Mouse (Mus musculus): ENCODE data around the gene Abhd2. TPM values are rescaled to one million over a fixed set of nuclear protein-coding genes. Genes with fewer than 3 reads are reported as not detected.

Gene Abhd2
- polyA plus RNA-seq, 1 experiment, result 37.4 TPM

DNA sequence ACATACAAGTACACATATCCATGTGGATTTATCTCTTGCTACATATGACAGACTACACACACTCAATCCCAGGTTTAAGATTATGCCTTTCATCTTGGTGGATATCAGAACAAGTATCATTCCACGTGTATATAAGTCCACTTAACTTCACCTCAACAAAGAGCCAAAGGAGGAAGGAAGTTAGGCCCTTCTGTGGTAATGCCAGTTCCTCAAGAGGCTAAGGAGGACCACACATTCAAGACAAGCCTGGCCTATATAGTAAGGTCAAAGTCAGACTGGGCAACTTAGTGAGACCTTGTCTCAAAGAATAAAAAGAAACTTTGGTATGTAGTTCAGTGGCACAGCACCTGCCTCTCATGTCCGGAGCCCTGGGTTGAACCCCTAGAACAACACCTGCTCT is 41.4 kb upstream of the Abhd2 start:
- Histone ChIP-seq H3K27ac (ENCODE audit: insufficient read depth, low read length) (no peak overlapping the region), H3K9me3 (replicated peaks; ENCODE audit: control insufficient read depth, insufficient read depth, low read length, poor library complexity, severe bottlenecking) (no peaks in the 10 kb centered on the region), H3K4me1 (ENCODE audit: control insufficient read depth, insufficient read depth, low read length) (peaks cover 5% of the 10 kb centered on the region), H3K36me3 (ENCODE audit: control insufficient read depth, insufficient read depth, low read length, poor library complexity, severe bottlenecking) (no peaks in the 10 kb centered on the region), H3K4me3 (ENCODE audit: low read depth, low read length) (no peak overlapping the region), H3K27me3 (ENCODE audit: control insufficient read depth, insufficient read depth, low read length, poor library complexity, severe bottlenecking) (no peaks in the 10 kb centered on the region), H3K9ac (ENCODE audit: low read depth, poor library complexity, severe bottlenecking) (no peak overlapping the region)
- TF ChIP-seq POLR2A (IDR thresholded peaks at IDR 0.05; ENCODE audit: insufficient read depth, low read length), result no peak
- no peak for TF ChIP-seq CTCF (IDR thresholded peaks at IDR 0.05; ENCODE audit: low read depth, low read length)
- TF ChIP-seq EP300 (IDR thresholded peaks at IDR 0.05; ENCODE audit: insufficient read depth, low read depth, low read length), result no peak

DNA sequence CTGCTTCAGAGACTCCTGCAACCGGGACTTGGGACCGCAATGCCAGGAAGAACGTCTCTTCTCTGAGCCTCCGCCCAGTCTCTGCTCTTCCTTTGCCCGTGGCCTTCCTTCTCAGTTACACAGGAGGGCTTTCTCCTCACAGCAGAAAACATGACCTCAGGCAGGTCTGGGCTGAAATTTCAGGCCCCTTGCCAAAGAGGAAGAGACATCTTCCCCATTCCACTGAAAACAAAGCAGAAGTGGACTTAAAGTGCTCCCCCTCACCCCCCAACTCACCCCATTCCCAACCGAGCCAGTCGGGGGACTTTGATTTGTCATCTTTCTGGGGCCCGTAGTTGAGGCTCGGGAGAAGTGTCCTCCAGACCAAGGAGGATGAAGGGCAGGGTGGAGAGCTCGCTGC is 41.0 kb upstream of the Abhd2 start:
- H3K27ac ChIP-seq (ENCODE audit: insufficient read depth, low read length), result no peak overlapping the region
- TF ChIP-seq CTCF (IDR thresholded peaks at IDR 0.05; ENCODE audit: low read depth, low read length) (no peak), POLR2A (IDR thresholded peaks at IDR 0.05; ENCODE audit: insufficient read depth, low read length) (no peak), EP300 (IDR thresholded peaks at IDR 0.05; ENCODE audit: insufficient read depth, low read depth, low read length) (no peak)

GRCm38 (mm10) chr7:79238741-79239140 is 34.3 kb upstream of the Abhd2 start:
- TF ChIP-seq CTCF (IDR thresholded peaks at IDR 0.05; ENCODE audit: low read depth, low read length) (no peak), POLR2A (IDR thresholded peaks at IDR 0.05; ENCODE audit: insufficient read depth, low read length) (no peak), EP300 (IDR thresholded peaks at IDR 0.05; ENCODE audit: insufficient read depth, low read depth, low read length) (no peak)
- Histone ChIP-seq H3K9ac (ENCODE audit: low read depth, poor library complexity, severe bottlenecking) (no peak overlapping the region), H3K27me3 (ENCODE audit: control insufficient read depth, insufficient read depth, low read length, poor library complexity, severe bottlenecking) (no peaks in the 10 kb centered on the region), H3K9me3 (replicated peaks; ENCODE audit: control insufficient read depth, insufficient read depth, low read length, poor library complexity, severe bottlenecking) (no peaks in the 10 kb centered on the region), H3K27ac (ENCODE audit: insufficient read depth, low read length) (no peak overlapping the region), H3K4me3 (ENCODE audit: low read depth, low read length) (no peak overlapping the region), H3K4me1 (ENCODE audit: control insufficient read depth, insufficient read depth, low read length) (peaks cover 6% of the 10 kb centered on the region), H3K36me3 (ENCODE audit: control insufficient read depth, insufficient read depth, low read length, poor library complexity, severe bottlenecking) (no peaks in the 10 kb centered on the region)

More for the DNA sequence above, 41.0 kb upstream of the Abhd2 start:
- Histone ChIP-seq H3K9me3 (replicated peaks; ENCODE audit: control insufficient read depth, insufficient read depth, low read length, poor library complexity, severe bottlenecking) (no peaks in the 10 kb centered on the region), H3K9ac (ENCODE audit: low read depth, poor library complexity, severe bottlenecking) (no peak overlapping the region), H3K4me3 (ENCODE audit: low read depth, low read length) (no peak overlapping the region), H3K36me3 (ENCODE audit: control insufficient read depth, insufficient read depth, low read length, poor library complexity, severe bottlenecking) (no peaks in the 10 kb centered on the region), H3K4me1 (ENCODE audit: control insufficient read depth, insufficient read depth, low read length) (peaks cover 3% of the 10 kb centered on the region), H3K27me3 (ENCODE audit: control insufficient read depth, insufficient read depth, low read length, poor library complexity, severe bottlenecking) (no peaks in the 10 kb centered on the region)

- H3K4me3 ChIP-seq (ENCODE audit: low read depth, low read length), result no peak overlapping the region
- no peak overlapping the region for H3K9ac ChIP-seq (ENCODE audit: low read depth, poor library complexity, severe bottlenecking)
- H3K27me3 ChIP-seq (ENCODE audit: control insufficient read depth, insufficient read depth, low read length, poor library complexity, severe bottlenecking), result no peaks in the 10 kb centered on the region
- H3K27ac ChIP-seq (ENCODE audit: insufficient read depth, low read length), result no peak overlapping the region
- TF ChIP-seq CTCF (IDR thresholded peaks at IDR 0.05; ENCODE audit: low read depth, low read length) (no peak), EP300 (IDR thresholded peaks at IDR 0.05; ENCODE audit: insufficient read depth, low read depth, low read length) (no peak), POLR2A (IDR thresholded peaks at IDR 0.05; ENCODE audit: insufficient read depth, low read length) (no peak)
- no peaks in the 10 kb centered on the region for H3K9me3 ChIP-seq (replicated peaks; ENCODE audit: control insufficient read depth, insufficient read depth, low read length, poor library complexity, severe bottlenecking)
- no peaks in the 10 kb centered on the region for H3K36me3 ChIP-seq (ENCODE audit: control insufficient read depth, insufficient read depth, low read length, poor library complexity, severe bottlenecking)
- H3K4me1 ChIP-seq (ENCODE audit: control insufficient read depth, insufficient read depth, low read length), result peaks cover 6% of the 10 kb centered on the region
Observed at GRCm38 (mm10) chr7:79241931-79242625, 30.9 kb upstream of the Abhd2 start.

DNA sequence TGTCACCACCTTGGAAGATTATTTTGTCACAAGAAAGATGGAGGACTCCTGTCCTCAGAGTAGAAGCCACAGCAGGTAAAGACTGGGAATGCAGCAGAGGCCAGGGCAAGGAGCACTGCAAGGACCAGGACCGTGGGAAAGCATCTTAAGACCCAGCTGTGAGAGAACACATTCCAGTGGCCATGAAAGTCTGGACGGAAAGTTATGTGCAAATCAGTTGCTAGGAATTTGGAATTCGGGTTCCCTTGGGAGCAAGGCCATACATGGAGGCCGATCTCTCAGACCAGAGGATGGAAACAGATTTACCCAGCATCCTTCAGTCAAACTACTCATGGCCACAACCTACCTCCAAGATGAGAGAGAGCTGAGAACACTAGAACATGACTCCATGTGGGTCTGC is 29.8 kb upstream of the Abhd2 start:
- no peak for TF ChIP-seq CTCF (IDR thresholded peaks at IDR 0.05; ENCODE audit: low read depth, low read length)
- no peak for TF ChIP-seq POLR2A (IDR thresholded peaks at IDR 0.05; ENCODE audit: insufficient read depth, low read length)
- TF ChIP-seq EP300 (IDR thresholded peaks at IDR 0.05; ENCODE audit: insufficient read depth, low read depth, low read length), result no peak
- H3K27me3 ChIP-seq (ENCODE audit: control insufficient read depth, insufficient read depth, low read length, poor library complexity, severe bottlenecking), result no peaks in the 10 kb centered on the region
- peaks cover 6% of the 10 kb centered on the region for H3K4me1 ChIP-seq (ENCODE audit: control insufficient read depth, insufficient read depth, low read length)
- no peaks in the 10 kb centered on the region for H3K36me3 ChIP-seq (ENCODE audit: control insufficient read depth, insufficient read depth, low read length, poor library complexity, severe bottlenecking)
- H3K27ac ChIP-seq (ENCODE audit: insufficient read depth, low read length), result no peak overlapping the region
- no peak overlapping the region for H3K9ac ChIP-seq (ENCODE audit: low read depth, poor library complexity, severe bottlenecking)
- no peak overlapping the region for H3K4me3 ChIP-seq (ENCODE audit: low read depth, low read length)
- no peaks in the 10 kb centered on the region for H3K9me3 ChIP-seq (replicated peaks; ENCODE audit: control insufficient read depth, insufficient read depth, low read length, poor library complexity, severe bottlenecking)

DNA sequence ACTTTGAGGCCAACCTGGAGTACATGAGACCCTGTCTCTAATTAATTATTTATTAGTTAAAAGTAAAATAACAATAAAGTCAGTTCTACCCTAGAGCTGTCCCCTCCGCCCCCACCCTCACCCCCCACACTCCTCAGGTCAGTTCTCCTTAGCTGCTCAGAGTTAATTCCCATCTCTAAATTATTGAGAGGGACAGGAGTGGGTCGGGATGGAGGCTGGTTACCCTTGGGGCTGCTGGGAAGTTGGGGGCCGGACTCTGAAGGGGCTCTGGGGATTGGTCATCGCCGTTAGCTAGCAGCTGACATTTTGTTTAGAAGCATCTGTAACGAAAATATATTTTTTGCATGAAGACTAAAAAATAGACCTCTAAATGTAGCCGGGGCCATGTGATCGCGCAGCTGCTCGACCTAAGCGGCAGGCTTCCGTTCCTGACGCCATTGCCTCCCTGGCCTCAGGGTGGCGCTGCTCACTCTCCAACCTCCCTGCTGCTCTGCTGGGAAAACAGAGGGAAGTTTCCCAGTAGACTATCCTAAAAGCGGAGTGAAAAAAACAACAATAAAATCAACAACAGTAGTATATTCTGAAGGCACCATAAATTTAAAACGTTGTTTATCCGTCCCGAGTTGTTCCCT is 26.8 kb upstream of the Abhd2 start:
- TF ChIP-seq CTCF (IDR thresholded peaks at IDR 0.05; ENCODE audit: low read depth, low read length) (peak; percentile 98), POLR2A (IDR thresholded peaks at IDR 0.05; ENCODE audit: insufficient read depth, low read length) (no peak), EP300 (IDR thresholded peaks at IDR 0.05; ENCODE audit: insufficient read depth, low read depth, low read length) (no peak)
- Histone ChIP-seq H3K36me3 (ENCODE audit: control insufficient read depth, insufficient read depth, low read length, poor library complexity, severe bottlenecking) (no peaks in the 10 kb centered on the region), H3K9ac (ENCODE audit: low read depth, poor library complexity, severe bottlenecking) (0 out of 2 replicates have a peak overlapping the region, but pooled peaks have one; percentile 14), H3K27me3 (ENCODE audit: control insufficient read depth, insufficient read depth, low read length, poor library complexity, severe bottlenecking) (no peaks in the 10 kb centered on the region), H3K27ac (ENCODE audit: insufficient read depth, low read length) (no peak overlapping the region), H3K4me3 (ENCODE audit: low read depth, low read length) (peak overlapping the region; percentile 13; the same call in 1 of the 2 replicates), H3K4me1 (ENCODE audit: control insufficient read depth, insufficient read depth, low read length) (peaks cover 6% of the 10 kb centered on the region), H3K9me3 (replicated peaks; ENCODE audit: control insufficient read depth, insufficient read depth, low read length, poor library complexity, severe bottlenecking) (no peaks in the 10 kb centered on the region)
